Mouse (Mus musculus): ENCODE results near the gene Arhgap25.

The Arhgap25 gene

GRCm38 (mm10) chr6:87443253-87443652 lies 89.8 kb downstream of the Arhgap25 start:
- DNase-seq: no peak

- DNase-seq: no peak
Measured at GRCm38 (mm10) chr6:87436745-87437144, 96.3 kb downstream of the Arhgap25 start.

- no peak for DNase-seq
Measured at GRCm38 (mm10) chr6:87435791-87436190, 97.3 kb downstream of the Arhgap25 start.

- no peak for DNase-seq
Measured at GRCm38 (mm10) chr6:87428487-87429044, 104.5 kb downstream of the Arhgap25 start, which contains the start of gene Bmp10. Bmp10 (plus strand) TSS chr6:87428994.

GRCm38 (mm10) chr6:87427616-87428015 lies 105.4 kb downstream of the Arhgap25 start:
- DNase-seq: no peak

GRCm38 (mm10) chr6:87426954-87427353 lies 106.1 kb downstream of the Arhgap25 start:
- no peak for DNase-seq

GRCm38 (mm10) chr6:87424037-87424816 lies 108.8 kb downstream of the Arhgap25 start:
- DNase-seq: no peak

- no peak for DNase-seq
Measured at GRCm38 (mm10) chr6:87422304-87422703, 110.8 kb downstream of the Arhgap25 start.

GRCm38 (mm10) chr6:87412011-87412410 lies 121.0 kb downstream of the Arhgap25 start:
- DNase-seq: no peak

All from spleen, adult 18-20 months (tissue).